Mouse (Mus musculus) MEL (cell line): ENCODE measurements around the gene Adra2a. TPM values are rescaled to one million over a fixed set of nuclear protein-coding genes. Genes with fewer than 3 reads are reported as not detected.

Source experiments
- DNase-seq: peaks from one replicate; pipeline ENCODE4 v3.0.0; 2011; ENCODE audit warnings: low read depth, low spot score
- H3K27ac ChIP-seq: 2 replicates; pipeline ENCODE4 v1.5.1; 2012; ENCODE audit warnings: low read depth, mild to moderate bottlenecking, control low read depth, low read length, moderate library complexity; ENCODE audit not compliant: control insufficient read depth
- H3K27me3 ChIP-seq, 2 experiments: fragments of 150-350 bp in 1 of 2; sonication (generic) in 1 of 2; 2 replicates each; pipeline ENCODE4 v1.6.1; 2012; ENCODE audit warnings: low read length in 2 of 2, mild to moderate bottlenecking in 2 of 2, improper control_type of control experiment in 1 of 2, moderate library complexity in 1 of 2; ENCODE audit not compliant: insufficient read depth in 2 of 2, control insufficient read depth in 1 of 2
- H3K36me3 ChIP-seq, 2 experiments: 2 replicates each; pipeline ENCODE4 v1.6.1; 2012 to 2014; ENCODE audit warnings: low read length in 2 of 2, improper control_type of control experiment in 1 of 2, inconsistent platforms in 1 of 2, mild to moderate bottlenecking in 1 of 2; ENCODE audit not compliant: insufficient read depth in 2 of 2, control insufficient read depth in 1 of 2
- H3K4me1 ChIP-seq, 2 experiments: fragments of 150-350 bp in 1 of 2; sonication (generic) in 1 of 2; 2 replicates each; pipeline ENCODE4 v1.6.1; 2012; ENCODE audit warnings: low read length in 2 of 2, improper control_type of control experiment in 1 of 2, mild to moderate bottlenecking in 1 of 2; ENCODE audit not compliant: insufficient read depth in 2 of 2, control insufficient read depth in 1 of 2
- H3K4me3 ChIP-seq, 2 experiments: fragments of 150-350 bp in 1 of 2; sonication (generic) in 1 of 2; 2 replicates each; pipeline ENCODE4 v1.5.1; 2012; ENCODE audit warnings: low read depth in 2 of 2, low read length in 2 of 2, mild to moderate bottlenecking in 2 of 2, moderate library complexity in 2 of 2, control low read depth in 1 of 2, improper control_type of control experiment in 1 of 2; ENCODE audit not compliant: control insufficient read depth in 1 of 2, insufficient read depth in 1 of 2
- H3K79me2 ChIP-seq: 2 replicates; pipeline ENCODE4 v1.6.1; 2012; ENCODE audit warnings: mild to moderate bottlenecking, low read length, moderate library complexity; ENCODE audit not compliant: control insufficient read depth, poor library complexity, insufficient read depth
- H3K9ac ChIP-seq: 2 replicates; pipeline ENCODE4 v1.6.1; 2012; ENCODE audit warnings: low read depth, mild to moderate bottlenecking, control low read depth, low read length, moderate library complexity; ENCODE audit not compliant: control insufficient read depth, poor library complexity, severe bottlenecking
- H3K9me3 ChIP-seq: fragments of 150-350 bp; sonication (generic); replicated peaks from 2 replicates; pipeline ENCODE4 v1.6.1; 2012; ENCODE audit warnings: mild to moderate bottlenecking, low read length, improper control_type of control experiment, moderate library complexity; ENCODE audit not compliant: insufficient read depth
- BHLHE40 ChIP-seq: IDR thresholded peaks from 2 replicates; pipeline ENCODE4 v1.6.1; 2012; ENCODE audit warnings: low read depth, mild to moderate bottlenecking, inconsistent platforms, low read length, improper control_type of control experiment, borderline replicate concordance
- CHD1 ChIP-seq: IDR thresholded peaks from 2 replicates; pipeline ENCODE4 v1.6.1; 2012; ENCODE audit warnings: low read depth, mild to moderate bottlenecking, inconsistent platforms, low read length, improper control_type of control experiment
- CTCF ChIP-seq, 3 experiments: IDR thresholded peaks in 2 of 3; conservative IDR thresholded peaks in 1 of 3; 2 replicates each; pipeline ENCODE4 v1.5.1; 2011 to 2012; ENCODE audit warnings: low read length in 3 of 3, low read depth in 2 of 3, mild to moderate bottlenecking in 2 of 3, improper control_type of control experiment in 1 of 3, inconsistent platforms in 1 of 3, mixed read lengths in 1 of 3, moderate library complexity in 1 of 3; ENCODE audit not compliant: control insufficient read depth in 1 of 3, insufficient read depth in 1 of 3, poor library complexity in 1 of 3, severe bottlenecking in 1 of 3
- E2F4 ChIP-seq: IDR thresholded peaks from 2 replicates; pipeline ENCODE4 v1.6.1; 2011; ENCODE audit warnings: low read depth, low read length, improper control_type of control experiment, borderline replicate concordance
- KAT2A ChIP-seq: conservative IDR thresholded peaks from 2 replicates; pipeline ENCODE4 v1.6.1; 2012; ENCODE audit warnings: low read depth, low read length, improper control_type of control experiment, inconsistent platforms
- MAZ ChIP-seq: IDR thresholded peaks from 2 replicates; pipeline ENCODE4 v1.6.1; 2012; ENCODE audit warnings: low read depth, mild to moderate bottlenecking, inconsistent platforms, low read length, improper control_type of control experiment
- NELFE ChIP-seq: IDR thresholded peaks from 2 replicates; pipeline ENCODE4 v1.6.1; 2011; ENCODE audit warnings: low read depth, low read length, improper control_type of control experiment
- POLR2A ChIP-seq, 2 experiments: IDR thresholded peaks; 2 replicates each; pipeline ENCODE4 v1.6.1; 2011 to 2012; ENCODE audit warnings: low read length in 2 of 2, mild to moderate bottlenecking in 2 of 2, control low read depth in 1 of 2, improper control_type of control experiment in 1 of 2, low read depth in 1 of 2, moderate library complexity in 1 of 2; ENCODE audit not compliant: control insufficient read depth in 1 of 2, insufficient read depth in 1 of 2, poor library complexity in 1 of 2
- POLR2AphosphoS2 ChIP-seq: IDR thresholded peaks from 2 replicates; pipeline ENCODE4 v1.6.1; 2011; ENCODE audit warnings: low read length, improper control_type of control experiment
- SIN3A ChIP-seq: IDR thresholded peaks from 2 replicates; pipeline ENCODE4 v1.6.1; 2012; ENCODE audit warnings: low read length, improper control_type of control experiment, inconsistent platforms
- SMC3 ChIP-seq: IDR thresholded peaks from 2 replicates; pipeline ENCODE4 v1.6.1; 2011; ENCODE audit warnings: low read depth, low read length, improper control_type of control experiment
- UBTF ChIP-seq: IDR thresholded peaks from 2 replicates; pipeline ENCODE4 v1.6.1; 2012; ENCODE audit warnings: low read depth, mild to moderate bottlenecking, inconsistent platforms, low read length, improper control_type of control experiment, moderate library complexity, borderline replicate concordance; ENCODE audit not compliant: insufficient read depth
- ZKSCAN1 ChIP-seq: IDR thresholded peaks from 2 replicates; pipeline ENCODE4 v1.6.1; 2012; ENCODE audit warnings: low read depth, mild to moderate bottlenecking, inconsistent platforms, low read length, improper control_type of control experiment, moderate library complexity
- ZMIZ1 ChIP-seq: IDR thresholded peaks from 2 replicates; pipeline ENCODE4 v1.6.1; 2012; ENCODE audit warnings: low read depth, mild to moderate bottlenecking, inconsistent platforms, low read length, improper control_type of control experiment, moderate library complexity
- polyA plus RNA-seq, 2 experiments: library from polyadenylated mRNA; stranded (reverse) in 1 of 2; unstranded in 1 of 2; fragments of >175 nt in 1 of 2; fragments of >200 nt in 1 of 2; gene quantifications; 2 replicates each; pipeline versions ENCODE4 v1.2.1 to v1.2.4; 2012; ENCODE audit warnings: low replicate concordance in 2 of 2, low read depth in 1 of 2; ENCODE audit not compliant: insufficient read length in 2 of 2, insufficient read depth in 1 of 2, missing spikeins in 1 of 2
- total RNA-seq: library from RNA; depleted of rRNA; stranded (reverse); fragments of 300-350 nt; gene quantifications from 2 replicates; pipeline ENCODE4 v1.2.3, GENCODE M21; 2012

The Adra2a gene
- total and polyA plus RNA-seq, 3 experiments, result 0.58 to 2.7 TPM; not detected in 1

- H3K9me3 ChIP-seq, result no peaks in the 10 kb centered on the region
- no peak overlapping the region for H3K27ac ChIP-seq
- peak; percentile 2; the same call in 1 of the 2 replicates for TF ChIP-seq SMC3
- TF ChIP-seq E2F4, result no peak
- TF ChIP-seq CHD1, result no peak
- no peak for TF ChIP-seq BHLHE40
- TF ChIP-seq KAT2A, result no peak
- no peak for TF ChIP-seq ZMIZ1
- H3K4me1 ChIP-seq, result no peaks in the 10 kb centered on the region
- H3K36me3 ChIP-seq, result no peaks in the 10 kb centered on the region
- DNase-seq, result peak; percentile 51
- H3K27me3 ChIP-seq, result no peaks in the 10 kb centered on the region
- H3K9ac ChIP-seq, result peak overlapping the region; percentile 63
- peak overlapping the region; percentile 55 to 73 for H3K4me3 ChIP-seq
- H3K79me2 ChIP-seq, result no peaks in the 10 kb centered on the region; the same call in 1 of the 2 replicates
Observed at GRCm38 (mm10) chr19:54045412-54045811, 1.5 kb downstream of the Adra2a start.

- Histone ChIP-seq H3K9me3 (no peaks in the 10 kb centered on the region), H3K9ac (no peak overlapping the region), H3K27ac (no peak overlapping the region), H3K36me3 (no peaks in the 10 kb centered on the region), H3K4me3 (no peak overlapping the region; a peak in 1 of 4 replicates), H3K4me1 (no peaks in the 10 kb centered on the region), H3K79me2 (no peaks in the 10 kb centered on the region; the same call in 1 of the 2 replicates), H3K27me3 (no peaks in the 10 kb centered on the region)
- no peak for DNase-seq
- TF ChIP-seq E2F4 (no peak), ZKSCAN1 (no peak), SIN3A (no peak), BHLHE40 (no peak), NELFE (no peak), POLR2A (IDR thresholded peaks at IDR 0.05; ENCODE audit: control insufficient read depth in 1 of 2, insufficient read depth in 1 of 2, low read depth in 1 of 2, low read length in 2 of 2, poor library complexity in 1 of 2) (no peak), POLR2AphosphoS2 (no peak), KAT2A (no peak), MAZ (no peak), ZMIZ1 (no peak), CTCF (IDR thresholded peaks at IDR 0.05 in 2 of 3, conservative IDR thresholded peaks at IDR 0.05 in 1 of 3; ENCODE audit: control insufficient read depth in 1 of 3, insufficient read depth in 1 of 3, low read depth in 2 of 3, low read length in 3 of 3, poor library complexity in 1 of 3, severe bottlenecking in 1 of 3) (no peak), UBTF (no peak), SMC3 (no peak)
Observed at GRCm38 (mm10) chr19:54045931-54046683, 2.2 kb downstream of the Adra2a start.
